Mouse (Mus musculus) thymus, postnatal 10 days (tissue): Measurements from ENCODE around the gene Pcsk2.

Source experiments
- DNase-seq, 2 experiments: peaks; one replicate each; pipeline ENCODE4 v3.0.0; 2021; ENCODE audit warnings: low spot score in 2 of 2

Pcsk2 gene

DNA sequence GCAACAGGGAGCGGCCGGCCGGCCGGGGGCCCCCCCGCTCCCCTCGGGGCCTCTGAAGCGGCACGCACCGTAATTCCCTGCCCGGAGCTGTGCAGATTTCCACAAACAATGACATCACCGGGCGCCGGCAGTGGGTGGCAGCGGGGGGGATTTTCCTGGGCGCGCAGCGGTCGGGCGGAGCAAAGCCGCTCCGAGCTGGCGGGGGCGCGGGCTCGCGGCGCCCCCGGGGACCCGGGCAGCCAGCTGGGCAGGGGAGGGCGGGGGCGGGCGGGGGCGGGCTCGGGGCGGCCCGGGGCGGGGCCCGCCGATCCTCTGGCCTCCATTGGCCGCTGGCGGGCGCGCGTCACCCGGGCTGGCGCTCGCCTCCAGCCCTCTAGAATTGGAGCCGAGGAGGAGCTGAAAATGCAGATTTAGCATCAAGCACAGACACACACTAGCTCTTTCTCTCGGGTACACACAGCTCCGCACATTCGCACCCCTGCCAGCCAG, at the start of gene Pcsk2:
Gene Pcsk2 (plus strand): TSS at position 399 of the 489 bp plus-strand sequence.
- no peak for DNase-seq

DNA sequence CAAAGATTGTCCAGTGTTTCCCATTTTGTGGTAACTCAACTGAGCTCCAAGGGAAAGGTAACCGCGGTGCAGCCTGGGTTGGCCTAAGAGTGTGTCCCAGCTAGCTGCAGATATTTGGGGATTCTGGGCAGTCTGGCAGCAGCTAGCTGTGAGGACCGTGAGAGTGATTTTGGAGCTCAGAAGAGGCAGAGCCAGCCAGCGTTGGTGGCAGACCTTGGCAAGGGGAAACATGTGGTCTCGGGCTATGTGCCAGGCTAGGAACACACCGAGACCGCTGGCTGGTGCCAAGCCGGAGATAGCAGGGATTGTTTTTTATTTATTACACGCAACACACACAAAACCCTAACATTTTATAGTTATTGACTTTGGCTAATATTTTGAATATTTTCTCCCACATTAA, 45.1 kb upstream of the Pcsk2 start:
- DNase-seq, result no peak

DNA sequence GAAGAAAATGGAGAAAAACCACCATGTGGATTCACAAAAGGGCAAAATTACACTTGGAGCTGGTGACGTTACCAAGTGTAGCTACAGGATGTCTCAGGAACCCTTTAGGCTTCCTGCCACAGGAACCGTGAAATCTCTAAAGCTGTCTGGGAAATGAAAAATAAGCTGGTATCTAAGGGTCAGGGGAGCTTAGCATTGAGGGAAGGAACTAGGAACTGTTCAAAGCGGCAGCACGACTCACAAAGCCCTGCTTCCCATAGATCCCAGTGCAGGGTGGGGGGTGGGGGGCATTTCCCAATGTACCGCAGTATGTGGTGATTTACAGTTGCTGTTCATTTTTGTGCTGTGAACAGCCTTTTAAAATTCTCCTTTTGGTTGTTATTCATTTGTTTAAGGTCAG, 44.2 kb upstream of the Pcsk2 start:
- DNase-seq, result no peak

GRCm38 (mm10) chr2:143502203-143502602, 43.8 kb upstream of the Pcsk2 start:
- DNase-seq, result no peak

GRCm38 (mm10) chr2:143536485-143536884, 9.5 kb upstream of the Pcsk2 start:
- DNase-seq, result no peak

DNA sequence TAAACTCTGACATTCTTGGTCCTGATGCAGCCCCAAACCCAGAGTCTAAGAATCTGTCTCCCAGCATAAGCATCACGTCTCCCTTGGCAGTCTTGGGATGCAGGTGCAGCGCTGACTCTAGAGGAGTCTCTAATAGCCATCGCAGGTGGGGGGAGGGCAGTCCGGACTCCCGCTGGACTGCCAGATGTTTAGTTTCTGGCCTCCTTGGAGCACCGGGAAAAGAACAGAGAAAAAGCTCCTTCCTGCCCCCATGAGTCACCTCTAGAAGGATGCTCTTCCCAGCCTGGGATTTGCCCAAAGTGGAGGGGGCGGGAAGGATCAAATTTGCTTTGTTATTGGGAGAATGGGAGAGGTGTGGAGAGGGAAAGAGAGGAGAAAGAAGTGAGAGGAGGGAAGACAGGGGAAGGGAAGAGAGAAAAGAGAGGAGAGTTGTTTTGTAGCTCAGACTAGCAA, 631 bp upstream of the Pcsk2 start:
- no peak for DNase-seq

DNA sequence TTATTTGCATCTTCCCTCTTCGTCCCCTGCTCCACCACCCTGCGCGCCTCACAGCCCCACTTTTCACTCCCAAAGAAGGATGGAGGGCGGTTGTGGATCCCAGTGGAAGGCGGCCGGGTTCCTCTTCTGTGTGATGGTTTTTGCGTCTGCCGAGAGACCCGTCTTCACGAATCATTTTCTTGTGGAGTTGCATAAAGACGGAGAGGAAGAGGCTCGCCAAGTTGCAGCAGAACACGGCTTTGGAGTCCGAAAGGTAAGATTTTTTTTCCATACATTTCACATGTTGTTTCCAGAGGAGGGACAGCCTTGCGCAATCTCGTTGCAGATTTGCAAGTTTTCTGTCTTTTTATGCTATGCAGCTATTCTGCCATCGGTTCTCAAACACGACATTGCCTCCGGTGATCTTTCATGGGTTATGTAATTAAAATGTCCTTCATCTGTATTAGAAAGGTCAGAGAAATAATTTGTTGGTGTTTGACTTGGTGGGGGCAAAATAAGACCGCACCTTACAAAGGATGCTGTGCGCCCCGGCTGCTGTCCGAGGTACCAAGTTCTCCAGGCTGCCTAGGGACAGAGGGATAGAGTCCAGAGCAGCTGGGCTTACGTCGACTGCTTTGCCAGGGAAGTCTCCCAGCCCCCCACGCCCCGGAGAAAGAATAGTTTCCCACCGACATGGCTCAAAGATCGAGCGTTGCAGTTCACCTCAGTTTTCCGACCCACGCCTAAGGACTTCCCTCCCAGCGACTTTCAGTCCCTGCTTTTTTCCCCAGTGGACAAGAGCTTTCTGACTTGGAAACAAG, 656 bp downstream of the Pcsk2 start:
- no peak for DNase-seq

- no peak for DNase-seq
Observed at GRCm38 (mm10) chr2:143547251-143548090, 1.5 kb downstream of the Pcsk2 start.

DNA sequence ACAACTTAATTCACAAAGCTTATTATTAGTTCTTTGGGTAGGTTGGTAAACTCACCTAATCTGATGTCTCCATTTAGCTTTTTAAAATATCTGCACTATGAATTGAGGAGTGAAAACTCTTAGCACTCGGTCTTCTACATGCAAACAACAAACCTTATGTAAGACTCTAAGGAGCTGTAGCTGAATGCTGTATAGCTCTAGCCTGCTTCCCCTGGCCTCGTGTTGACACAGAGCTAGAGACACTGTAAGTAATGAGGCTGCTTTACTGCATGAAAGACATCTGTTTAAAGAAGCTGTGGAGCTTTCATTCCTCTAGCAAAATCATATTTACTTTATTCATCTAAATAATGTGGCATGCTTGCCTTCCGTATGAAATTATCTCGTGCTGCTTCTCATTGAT, 14.4 kb downstream of the Pcsk2 start:
- no peak for DNase-seq

GRCm38 (mm10) chr2:143565062-143565461, 19.1 kb downstream of the Pcsk2 start:
- no peak for DNase-seq

GRCm38 (mm10) chr2:143565961-143566360, 20.0 kb downstream of the Pcsk2 start:
- no peak for DNase-seq

DNA sequence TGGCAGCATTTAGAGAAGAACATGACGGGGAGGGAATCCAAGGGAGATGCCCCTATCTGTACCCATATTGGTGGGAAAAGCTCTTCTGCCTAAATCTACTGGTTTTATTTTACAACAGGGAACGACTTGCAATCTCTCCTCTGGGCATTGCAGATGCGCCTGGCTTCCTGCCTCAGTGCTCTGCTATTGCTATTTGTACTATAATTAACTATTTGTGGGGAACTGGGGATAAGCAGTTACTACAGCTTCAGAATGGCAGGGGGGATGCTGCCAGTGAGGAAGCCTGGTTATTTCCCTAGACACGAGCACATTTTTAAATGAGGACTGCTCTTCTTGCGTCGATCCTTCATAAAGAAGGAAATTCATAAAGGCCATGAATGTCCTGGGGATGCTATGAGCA, 39.4 kb downstream of the Pcsk2 start:
- no peak for DNase-seq

- DNase-seq, result no peak
Observed at GRCm38 (mm10) chr2:143590398-143590797, 44.4 kb downstream of the Pcsk2 start.

DNA sequence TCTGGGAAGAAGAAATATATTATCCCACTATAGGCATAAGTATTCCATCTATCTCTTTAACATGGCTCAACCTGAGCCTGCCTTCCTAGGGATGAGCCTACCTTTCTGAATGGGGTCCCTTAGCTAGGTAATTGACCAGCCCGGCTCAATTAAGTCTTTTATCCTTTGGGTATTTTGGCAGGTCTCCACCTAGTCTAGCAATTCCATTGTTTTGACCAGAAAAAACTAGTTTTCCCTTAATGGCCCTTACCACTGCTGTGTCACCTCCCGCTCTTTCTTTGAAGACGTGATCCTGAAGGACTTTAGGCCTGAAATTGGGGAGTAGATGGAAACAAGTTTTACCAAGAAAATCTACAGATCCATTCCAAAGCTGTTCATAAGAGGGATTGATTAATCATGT, 57.1 kb downstream of the Pcsk2 start:
- no peak for DNase-seq

DNA sequence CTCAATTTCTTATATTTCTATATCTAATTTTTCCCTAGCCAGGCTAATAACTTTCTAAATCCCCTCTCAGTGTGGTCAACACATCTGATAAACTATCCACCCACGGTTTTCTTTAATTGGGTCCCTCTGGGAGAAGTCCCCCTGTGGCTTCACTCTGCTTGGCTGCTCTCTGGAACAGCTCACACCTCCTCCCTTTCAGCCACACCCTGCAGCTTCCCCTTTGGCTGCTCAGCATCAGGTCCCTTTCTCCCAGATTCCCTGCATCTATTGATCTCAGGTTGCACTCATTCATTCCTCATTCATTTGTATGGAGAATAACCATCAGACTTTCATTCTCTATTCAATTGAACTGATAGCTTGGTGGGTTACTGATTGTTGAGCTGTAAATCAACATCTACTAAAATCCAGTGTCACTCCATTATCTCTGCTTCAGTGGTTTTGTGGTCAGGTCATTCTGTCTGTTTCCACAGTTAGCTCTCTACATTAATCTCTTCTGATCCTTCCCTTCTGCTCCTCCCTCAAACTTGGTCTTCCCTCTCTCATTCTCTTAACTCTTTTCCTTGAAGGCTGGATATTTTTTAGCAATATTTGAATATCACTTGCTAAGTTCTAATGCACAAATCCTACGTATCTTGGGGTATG, 58.0 kb downstream of the Pcsk2 start:
- DNase-seq, result no peak

- no peak for DNase-seq
Observed at GRCm38 (mm10) chr2:143610355-143611331, 64.7 kb downstream of the Pcsk2 start.

- DNase-seq, result no peak
Observed at GRCm38 (mm10) chr2:143613466-143613865, 67.5 kb downstream of the Pcsk2 start.

DNA sequence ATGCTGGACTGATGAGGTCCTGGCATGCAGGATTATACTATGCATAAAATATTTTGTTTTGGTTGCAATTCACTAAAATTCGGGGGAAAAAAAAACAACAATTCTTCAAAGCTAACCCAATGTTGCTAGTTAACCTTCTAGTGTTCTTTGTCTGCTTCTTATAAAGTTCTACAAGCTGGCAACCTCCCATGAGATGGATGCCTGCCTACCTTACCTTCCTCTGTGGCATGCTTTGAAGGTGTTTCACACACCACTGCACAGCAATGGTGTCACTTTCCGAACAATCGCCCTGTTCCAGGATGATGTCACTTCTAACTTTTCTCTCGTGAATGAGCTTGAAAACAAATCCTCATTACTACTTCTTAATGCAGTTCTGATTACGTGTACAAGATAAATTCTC, 68.8 kb downstream of the Pcsk2 start:
- no peak for DNase-seq

DNA sequence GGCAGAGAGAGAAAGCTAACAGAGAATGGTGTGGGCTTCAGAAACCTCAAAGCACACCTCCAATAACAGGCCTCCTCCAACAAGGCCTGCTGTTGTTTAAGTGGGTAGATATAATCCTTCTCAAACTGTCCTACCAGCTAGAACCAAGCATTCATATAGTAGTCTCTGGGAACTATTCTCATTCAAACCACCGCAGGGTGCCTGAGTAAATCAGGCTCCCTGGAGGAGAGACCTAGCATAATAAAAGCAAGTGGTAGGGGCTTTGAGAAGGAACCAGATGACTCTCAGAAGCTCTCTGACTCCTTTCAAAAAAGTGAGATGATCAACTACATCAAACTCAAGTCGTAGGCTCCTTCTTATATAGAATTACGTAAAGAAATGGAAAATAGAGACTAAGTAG, 75.0 kb downstream of the Pcsk2 start:
- no peak for DNase-seq

DNA sequence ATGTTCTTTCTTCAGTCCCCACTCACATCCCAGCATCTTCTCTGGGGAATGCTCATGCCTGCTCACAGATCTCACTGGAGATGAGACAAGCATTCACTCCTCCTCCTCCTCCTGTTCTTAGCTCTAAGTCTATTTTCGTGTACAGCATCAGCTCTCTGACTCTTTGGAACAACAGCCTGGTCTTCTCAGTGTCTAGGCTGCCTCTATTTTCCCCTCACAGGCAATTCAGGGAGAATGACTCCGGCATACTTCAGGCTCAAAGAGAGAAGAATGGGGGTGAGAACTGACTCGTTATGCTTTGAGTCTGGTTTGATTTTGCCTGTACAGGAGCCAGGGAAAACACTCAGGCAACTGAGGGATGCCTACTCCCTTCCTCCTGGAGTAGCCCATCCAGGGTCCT, 78.0 kb downstream of the Pcsk2 start:
- no peak for DNase-seq

DNA sequence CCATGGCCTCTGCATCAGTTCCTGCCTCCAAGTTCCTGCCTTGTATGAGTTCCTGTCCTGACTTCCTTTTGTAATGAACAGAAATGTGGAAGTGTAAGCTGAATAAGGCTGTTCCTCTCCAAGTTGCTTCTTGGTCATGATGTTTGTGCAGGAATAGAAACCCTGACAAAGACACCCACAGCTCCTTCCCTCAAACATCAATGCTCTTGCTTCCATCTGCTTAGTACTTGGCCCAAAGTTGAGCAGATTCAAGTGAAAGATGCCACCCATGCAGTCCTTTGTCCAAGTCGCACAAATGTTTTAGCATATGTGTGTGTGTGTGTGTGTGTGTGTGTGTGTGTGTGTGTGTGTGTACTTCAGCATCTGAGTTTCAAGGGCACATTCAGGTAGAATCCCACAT, 97.3 kb downstream of the Pcsk2 start:
- DNase-seq, result no peak
